Mouse (Mus musculus) lung, postnatal 25 days (tissue): ENCODE measurements around the gene Lst1.
"Not testable (repeated sequence)": the region's sequence is repeated elsewhere in the genome, so short reads cannot be mapped to it uniquely, and the experiment has no call there.

Experiments used
- DNase-seq: peaks from one replicate; pipeline ENCODE4 v3.0.0; 2022; ENCODE audit warnings: low spot score

Gene Lst1

DNA sequence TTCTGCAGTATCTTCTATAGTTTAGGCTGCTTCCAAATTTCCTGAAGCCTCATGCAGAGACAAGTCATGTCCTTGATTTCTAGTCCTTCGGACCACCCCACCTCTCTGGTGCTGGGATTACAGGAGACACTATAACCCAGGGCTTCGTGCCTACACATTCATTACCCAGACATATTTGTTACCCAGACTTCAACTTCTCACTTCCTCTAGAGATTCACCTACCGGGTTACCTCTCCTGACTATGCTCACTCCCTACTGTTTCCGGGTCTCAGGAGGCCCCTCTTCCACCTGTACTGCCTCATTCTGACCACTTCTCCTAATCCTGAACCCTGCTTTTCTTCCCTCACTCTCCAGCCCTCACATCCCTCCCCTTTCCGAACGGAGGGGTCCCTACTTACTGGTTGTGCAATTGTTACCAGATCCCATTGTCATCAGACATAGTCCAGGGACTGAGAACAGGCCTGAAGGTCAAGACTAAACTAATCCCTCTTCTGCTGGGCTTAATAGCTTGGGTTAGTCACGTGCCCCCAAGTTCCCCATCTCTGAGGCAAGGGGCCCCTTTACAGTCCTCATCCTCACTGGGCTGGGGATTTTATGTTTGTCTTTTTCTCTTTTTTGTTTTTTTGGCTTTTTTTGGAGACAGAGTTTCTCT, at the start of gene Lst1:
Lst1 (minus strand) TSS at position 481 of the 652 bp plus-strand sequence.
- no peak for DNase-seq

- DNase-seq = no peak
These were observed 49.3 kb upstream of the Lst1 start for GRCm38 (mm10) chr17:35237504-35237903.

- DNase-seq = no peak
These were observed 48.8 kb upstream of the Lst1 start for GRCm38 (mm10) chr17:35236996-35237395.

GRCm38 (mm10) chr17:35236390-35236746, 48.1 kb upstream of the Lst1 start:
- DNase-seq = peak; percentile 95

DNA sequence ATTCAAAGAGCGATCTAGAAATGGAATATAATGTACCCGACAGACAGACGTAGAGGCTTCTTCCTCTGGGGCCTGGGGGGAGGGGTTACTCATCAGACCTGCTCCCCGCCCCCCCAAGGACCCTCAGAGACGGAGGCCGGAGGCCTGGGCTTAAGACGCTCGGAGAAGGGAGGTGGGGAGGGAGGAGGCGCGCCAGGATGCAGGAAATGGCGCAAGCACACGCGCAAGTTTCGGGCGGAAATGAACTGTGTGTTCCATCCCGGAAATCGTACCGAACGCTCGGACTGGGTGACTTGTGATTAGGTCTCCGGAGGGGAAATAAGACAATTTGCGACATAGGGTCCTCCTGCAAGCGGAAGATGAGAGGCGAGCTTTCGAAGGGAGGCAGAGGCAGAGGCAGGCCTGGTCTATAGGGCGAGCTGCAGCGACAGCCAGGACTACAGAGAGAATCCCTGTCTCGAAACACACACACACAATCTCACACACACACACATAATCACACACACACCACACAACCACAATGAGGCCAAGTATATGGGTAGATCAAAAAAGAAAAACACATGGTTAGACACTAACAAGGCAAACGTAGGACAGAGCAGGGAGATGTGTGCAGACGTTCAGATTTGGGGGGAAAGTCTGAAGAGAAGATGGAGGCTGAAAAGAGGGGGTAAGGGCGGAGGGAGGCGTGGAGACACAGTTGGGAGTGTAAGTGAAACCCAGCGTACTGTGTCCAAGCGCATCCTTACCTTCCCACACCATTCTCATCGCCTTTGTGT, 47.6 kb upstream of the Lst1 start, which contains the start of gene Nfkbil1:
Nfkbil1 (minus strand) TSS at position 179 of the 776 bp plus-strand sequence.
- DNase-seq = peak; percentile 96

DNA sequence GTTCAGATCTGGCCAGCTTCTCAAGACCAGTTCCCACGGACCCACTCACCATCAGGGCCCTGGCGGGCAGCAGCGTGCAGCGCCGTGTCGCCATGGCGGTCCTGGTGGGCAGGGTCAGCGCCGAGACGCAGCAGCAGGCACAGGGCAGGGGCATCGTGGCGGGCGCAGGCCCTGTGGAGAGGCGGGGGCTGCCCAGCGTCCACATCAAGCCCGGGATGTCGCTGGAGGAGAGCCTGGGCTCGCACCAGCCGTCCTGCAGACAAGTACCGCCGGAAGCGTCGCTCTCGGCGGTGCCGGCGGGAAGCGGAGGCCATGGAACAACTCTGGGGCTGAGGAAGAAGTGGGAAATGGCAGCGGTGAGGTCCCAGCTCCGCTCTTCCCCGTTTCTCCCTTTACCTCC, 46.7 kb upstream of the Lst1 start:
- DNase-seq = no peak

DNA sequence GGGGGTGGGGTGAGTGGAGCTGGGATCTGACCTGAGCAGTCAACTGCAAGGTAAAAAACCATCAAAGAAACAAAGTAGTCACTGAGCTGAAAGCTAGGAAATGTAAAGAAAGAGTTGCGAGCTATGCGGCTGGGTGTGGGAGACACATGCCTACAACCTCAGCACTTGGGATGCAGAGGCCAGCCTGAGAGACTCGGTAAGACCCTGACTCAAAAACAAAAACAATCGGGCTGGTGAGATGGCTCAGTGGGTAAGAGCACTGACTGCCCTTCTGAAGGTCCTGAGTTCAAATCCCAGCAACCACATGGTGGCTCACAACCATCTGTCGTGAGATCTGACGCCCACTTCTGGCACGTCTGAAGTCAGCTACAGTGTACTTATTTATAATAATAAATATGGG, 45.9 kb upstream of the Lst1 start:
- not testable (repeated sequence) for DNase-seq

- DNase-seq = no peak
These were observed 45.1 kb upstream of the Lst1 start, which contains the start of gene Atp6v1g2 for GRCm38 (mm10) chr17:35233114-35233980. TSS of gene Atp6v1g2 (plus strand) at chr17:35233660.

DNA sequence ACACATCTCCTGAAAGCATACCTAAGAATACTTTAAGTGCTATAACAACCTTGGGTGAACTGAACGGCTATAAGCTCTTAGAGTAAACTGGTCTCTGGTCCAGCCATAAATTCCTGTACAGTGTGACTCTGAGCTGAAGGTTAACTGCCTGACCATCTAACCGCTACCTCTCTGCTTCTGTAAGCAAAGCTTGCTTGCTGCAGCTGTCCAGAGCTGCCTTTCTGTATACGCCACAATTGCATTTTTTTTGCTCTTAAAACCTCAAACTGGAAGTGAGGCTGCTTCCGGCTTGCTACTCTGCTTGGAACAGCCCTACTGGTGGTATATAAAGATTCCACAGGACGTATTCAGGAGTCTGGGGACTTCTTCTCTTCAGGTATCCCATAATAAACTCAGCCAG, 44.4 kb upstream of the Lst1 start:
- DNase-seq = no peak

- peak; percentile 86 for DNase-seq
These were observed 43.8 kb upstream of the Lst1 start for GRCm38 (mm10) chr17:35232043-35232442.

- no peak for DNase-seq
These were observed 42.8 kb upstream of the Lst1 start for GRCm38 (mm10) chr17:35231022-35231421.

GRCm38 (mm10) chr17:35226561-35227046, 38.4 kb upstream of the Lst1 start:
- DNase-seq = no peak

GRCm38 (mm10) chr17:35225456-35225855, 37.2 kb upstream of the Lst1 start:
- no peak for DNase-seq

DNA sequence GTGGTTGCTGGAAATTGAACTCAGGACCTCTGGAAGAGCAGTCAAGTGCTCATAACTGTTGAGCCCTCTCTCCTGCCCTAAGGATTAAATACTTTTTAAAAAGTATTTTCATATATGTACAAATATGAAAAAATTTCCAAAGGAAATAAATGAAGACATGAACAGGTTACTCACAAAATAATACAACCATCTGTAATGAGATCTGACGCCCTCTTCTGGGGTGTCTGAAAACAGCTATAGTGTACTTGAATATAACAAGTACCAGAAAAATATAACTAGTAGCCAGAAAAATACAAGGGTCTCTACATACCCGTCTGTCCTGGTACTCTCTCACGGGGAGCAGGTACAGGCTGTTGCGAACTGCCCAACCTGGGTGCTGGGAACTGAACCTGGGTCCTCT, 36.4 kb upstream of the Lst1 start:
- DNase-seq = no peak

- no peak for DNase-seq
These were observed 34.1 kb upstream of the Lst1 start for GRCm38 (mm10) chr17:35222299-35222698.

DNA sequence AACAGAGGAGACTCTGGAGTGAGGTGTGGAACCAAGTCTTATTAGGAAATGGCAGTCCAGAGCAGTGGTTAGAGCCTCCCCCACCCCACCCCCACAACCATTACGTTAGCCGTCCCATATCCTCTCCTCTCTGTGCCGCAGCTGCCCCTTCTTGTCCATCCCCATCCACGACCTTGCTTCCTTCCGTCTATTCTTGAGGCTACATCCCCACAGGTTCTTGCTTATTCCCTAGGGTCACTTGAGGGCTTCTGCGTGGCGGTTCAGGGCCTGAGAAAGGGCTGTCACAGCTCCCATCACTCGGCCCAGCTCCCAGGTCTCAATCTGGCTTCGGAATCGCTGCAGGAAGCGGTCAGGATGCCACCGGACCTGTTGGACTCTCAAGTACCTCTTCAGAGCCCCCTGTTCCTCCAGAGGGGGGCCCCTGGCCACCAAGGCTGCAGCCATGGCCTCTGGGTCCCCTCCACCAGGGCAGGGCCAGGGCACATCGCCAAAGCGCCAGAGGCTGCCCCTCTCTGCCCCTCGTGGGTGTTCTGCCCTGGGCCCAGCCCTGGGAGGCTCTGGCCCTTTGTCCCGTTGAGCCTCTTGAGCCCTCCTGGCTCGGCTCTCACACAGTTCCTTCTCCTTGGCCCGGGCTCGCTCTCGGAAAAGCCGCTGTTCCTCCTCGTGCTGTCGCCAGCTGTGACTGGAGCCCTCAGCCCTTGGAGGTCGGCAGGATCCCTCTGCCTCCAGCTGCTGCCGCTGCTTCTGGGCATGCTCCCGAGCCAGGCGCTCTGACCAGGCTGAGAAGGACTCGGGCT, 32.1 kb upstream of the Lst1 start, which contains the start of gene Gm16181:
Gm16181 (plus strand) TSS at position 679 of the 797 bp plus-strand sequence.
- no peak for DNase-seq

- no peak for DNase-seq
These were observed 31.4 kb upstream of the Lst1 start for GRCm38 (mm10) chr17:35219601-35220041.

DNA sequence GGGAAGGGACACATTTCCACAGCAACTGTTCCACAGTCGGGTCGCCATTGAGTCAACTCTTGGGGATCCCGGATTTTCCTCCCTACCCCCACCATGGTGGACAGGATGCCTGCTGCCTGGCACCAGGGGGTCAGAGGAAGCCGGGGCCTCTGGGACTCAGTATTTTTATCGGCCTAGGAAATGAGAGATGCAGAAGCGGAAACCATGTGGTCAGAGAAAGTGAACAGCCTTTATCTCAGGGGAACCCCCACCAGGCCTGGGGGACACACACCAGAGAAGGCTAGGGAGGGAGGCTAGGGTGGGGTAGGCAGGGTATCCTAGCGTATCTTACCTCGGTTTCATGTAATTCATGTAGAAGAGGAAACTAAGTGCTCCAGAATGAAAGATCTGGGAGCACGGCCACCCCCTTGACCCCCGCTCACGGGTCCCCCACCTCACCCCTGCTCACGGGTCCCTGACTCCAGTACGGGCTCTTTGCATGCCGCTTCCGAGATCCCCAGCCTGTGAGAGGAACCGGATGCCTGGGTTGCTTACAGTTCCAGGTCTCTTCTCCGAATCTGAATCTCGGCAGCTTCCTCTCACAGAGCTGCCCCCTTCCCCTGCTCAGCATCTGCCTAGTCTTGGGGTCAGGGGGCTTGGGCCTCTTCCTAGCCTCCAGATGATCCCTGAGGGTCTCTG, 30.4 kb upstream of the Lst1 start:
- peak; percentile 65 for DNase-seq

GRCm38 (mm10) chr17:35213071-35213470, 24.8 kb upstream of the Lst1 start:
- DNase-seq = no peak

DNA sequence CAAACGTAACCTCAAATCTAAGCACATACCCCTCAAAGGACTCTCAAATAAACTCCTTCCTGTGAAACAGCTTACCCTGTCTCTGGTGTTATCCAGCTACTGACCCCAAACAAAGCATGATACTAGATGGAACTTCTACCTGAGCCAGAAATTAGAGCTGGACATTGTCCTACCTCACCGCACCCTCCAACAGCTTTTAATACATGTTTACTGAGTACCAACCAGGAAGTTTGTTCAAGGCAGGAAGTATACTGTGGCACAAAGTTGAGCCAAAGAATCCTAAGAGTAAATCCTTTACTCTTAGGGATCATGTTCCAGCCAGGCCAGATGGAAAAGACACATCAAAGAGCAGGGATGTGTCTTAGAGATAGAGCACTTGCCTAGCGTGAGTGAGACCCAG, 22.4 kb upstream of the Lst1 start:
- no peak for DNase-seq
